14 mouse cellular contexts compared by ENCODE assay signal in genomic region chr12:44440230-44440629, GRCm38 (mm10).
DNase-seq lines count a peak whose midpoint lies in the region; ATAC-seq and TF ChIP-seq lines count a peak whose summit lies in the region.
"Had no signal": no experiment of that assay in that cellular context is flagged by ENCODE, and none has a peak within 500 bp of the region (broad histone marks: within the 10 kb centered on the region; RNA-seq: fewer than 3 reads in every experiment).

No protein-coding gene starts in this region.

- no peak overlapping the region for H3K9ac ChIP-seq in hindbrain, embryonic 11.5 days (ENCODE audit: low read depth, low read length)
- H3K9ac ChIP-seq: embryonic facial prominence, embryonic 13.5 days; forebrain, postnatal 0 days; heart, embryonic 15.5 days; liver, embryonic 13.5 days had no signal

- H3K36me3 ChIP-seq in hindbrain, embryonic 10.5 days = peaks cover 7% of the 10 kb centered on the region
- H3K36me3 ChIP-seq in hindbrain, embryonic 11.5 days (ENCODE audit: control insufficient read depth, insufficient read depth, low read length) = no peaks in the 10 kb centered on the region
- H3K36me3 ChIP-seq: embryonic facial prominence, embryonic 13.5 days; heart, embryonic 15.5 days; liver, embryonic 13.5 days had no signal

- no peaks in the 10 kb centered on the region for H3K27me3 ChIP-seq in hindbrain, embryonic 10.5 days (ENCODE audit: insufficient read depth, poor library complexity, severe bottlenecking)
- no peaks in the 10 kb centered on the region for H3K27me3 ChIP-seq in hindbrain, embryonic 11.5 days (ENCODE audit: control insufficient read depth, insufficient read depth, low read length)
- no peaks in the 10 kb centered on the region for H3K27me3 ChIP-seq in cerebellum, adult 2 months (ENCODE audit: control insufficient read depth, insufficient read depth, low read length)
- H3K27me3 ChIP-seq: heart, embryonic 15.5 days; liver, embryonic 13.5 days had no signal

- TF ChIP-seq CTCF in brain, embryonic 14.5 days (IDR thresholded peaks at IDR 0.05; ENCODE audit: borderline replicate concordance, extremely low read depth, insufficient read depth, insufficient read length) = no peak
- TF ChIP-seq CTCF in olfactory bulb, adult 2 months (IDR thresholded peaks at IDR 0.05; ENCODE audit: insufficient read depth, low read depth, low read length) = no peak
- no peak for TF ChIP-seq CTCF in cerebellum, adult 2 months (IDR thresholded peaks at IDR 0.05; ENCODE audit: borderline replicate concordance, insufficient read depth, low read depth, low read length)

- TF ChIP-seq POLR2A in brain, embryonic 14.5 days (IDR thresholded peaks at IDR 0.05; ENCODE audit: borderline replicate concordance, extremely low read depth, insufficient read depth, insufficient read length, poor library complexity, severe bottlenecking) = no peak
- TF ChIP-seq POLR2A in olfactory bulb, adult 2 months (IDR thresholded peaks at IDR 0.05; ENCODE audit: insufficient read depth, low read depth, low read length) = no peak
- no peak for TF ChIP-seq POLR2A in cerebellum, adult 2 months (IDR thresholded peaks at IDR 0.05; ENCODE audit: borderline replicate concordance, insufficient read depth, low read length)

- WGBS in hindbrain, embryonic 10.5 days = 38% methylated on average over 4 of the region's 4 CpGs
- WGBS in hindbrain, embryonic 11.5 days = 43% methylated on average over 4 of the region's 4 CpGs
- 45% methylated on average over 4 of the region's 4 CpGs for WGBS in olfactory bulb, adult 2 months
- WGBS in cerebellum, adult 2 months = 70% methylated on average over 4 of the region's 4 CpGs

- no peak for ATAC-seq in hindbrain, embryonic 11.5 days (ENCODE audit: low FRiP score)
- peak; percentile 43 for ATAC-seq in megakaryocyte, adult 5-6 weeks (ENCODE audit: poor library complexity, severe bottlenecking)
- ATAC-seq: forebrain, postnatal 0 days had no signal

- H3K4me1 ChIP-seq in hindbrain, embryonic 10.5 days (replicated peaks) = peaks cover 52% of the 10 kb centered on the region
- peaks cover 11% of the 10 kb centered on the region; the same call in 1 of the 2 replicates for H3K4me1 ChIP-seq in hindbrain, embryonic 11.5 days (replicated peaks; ENCODE audit: control insufficient read depth, insufficient read depth, low read length)
- peaks cover 17% of the 10 kb centered on the region for H3K4me1 ChIP-seq in olfactory bulb, adult 2 months (ENCODE audit: control insufficient read depth, insufficient read depth, low read length)
- peaks cover 9% of the 10 kb centered on the region; the same call in 1 of the 2 replicates for H3K4me1 ChIP-seq in cerebellum, adult 2 months (ENCODE audit: control insufficient read depth, insufficient read depth, low read length)
- H3K4me1 ChIP-seq: heart, embryonic 15.5 days; liver, embryonic 13.5 days had no signal

- H3K9me3 ChIP-seq in hindbrain, embryonic 10.5 days = peaks cover 6% of the 10 kb centered on the region; the same call in 1 of the 2 replicates
- H3K9me3 ChIP-seq in hindbrain, embryonic 11.5 days (ENCODE audit: control insufficient read depth, low read length) = no peaks in the 10 kb centered on the region; the same call in 1 of the 2 replicates
- H3K9me3 ChIP-seq: embryonic facial prominence, embryonic 13.5 days; heart, embryonic 15.5 days; liver, embryonic 13.5 days had no signal

- H3K4me3 ChIP-seq in hindbrain, embryonic 10.5 days = no peak overlapping the region
- no peak overlapping the region for H3K4me3 ChIP-seq in hindbrain, embryonic 11.5 days (ENCODE audit: low read depth, low read length)
- H3K4me3 ChIP-seq in olfactory bulb, adult 2 months (ENCODE audit: insufficient read depth, low read depth, low read length) = no peak overlapping the region
- no peak overlapping the region for H3K4me3 ChIP-seq in cerebellum, adult 2 months (replicated peaks; ENCODE audit: insufficient read depth, low read depth, low read length)
- H3K4me3 ChIP-seq: embryonic facial prominence, embryonic 13.5 days; heart, embryonic 15.5 days; liver, embryonic 13.5 days had no signal

- no peak for DNase-seq in hindbrain, embryonic 10.5 days (ENCODE audit: low spot score)
- DNase-seq in hindbrain, embryonic 11.5 days (ENCODE audit: low spot score) = no peak
- DNase-seq in brain, embryonic 14.5 days (ENCODE audit: low read depth) = peak; percentile 60
- no peak for DNase-seq in frontal cortex, adult 2 months (ENCODE audit: extremely low spot score in 1 of 2, low spot score in 1 of 2)
- DNase-seq in cerebellum, adult 2 months = no peak
- no peak for DNase-seq in lung, postnatal 10 days
- DNase-seq: forebrain, postnatal 0 days; layer of hippocampus, adult 9-11 months; left cerebral cortex, postnatal 4 days; liver, embryonic 13.5 days had no signal

- H3K27ac ChIP-seq in hindbrain, embryonic 10.5 days = peak overlapping the region; percentile 45; the same call in 1 of the 2 replicates
- H3K27ac ChIP-seq in hindbrain, embryonic 11.5 days (ENCODE audit: low read depth, low read length) = no peak overlapping the region
- peak overlapping the region; percentile 16; the same call in 1 of the 2 replicates for H3K27ac ChIP-seq in olfactory bulb, adult 2 months (ENCODE audit: insufficient read depth, low read depth, low read length)
- H3K27ac ChIP-seq in cerebellum, adult 2 months (ENCODE audit: insufficient read depth, low read length) = no peak overlapping the region
- H3K27ac ChIP-seq: embryonic facial prominence, embryonic 13.5 days; heart, embryonic 15.5 days; liver, embryonic 13.5 days had no signal

- H3K4me2 ChIP-seq in hindbrain, embryonic 11.5 days (replicated peaks; ENCODE audit: low read depth, low read length) = no peak overlapping the region
- H3K4me2 ChIP-seq: embryonic facial prominence, embryonic 13.5 days; heart, embryonic 15.5 days; liver, embryonic 13.5 days had no signal

Comparison
In these comparisons a context has a peak if more than half of its experiments do, and no peak if none do; other contexts are left out.
1. H3K27ac ChIP-seq: peak in hindbrain, embryonic 10.5 days (single experiment) and olfactory bulb, adult 2 months (single experiment); none in hindbrain, embryonic 11.5 days (single experiment) and cerebellum, adult 2 months (single experiment).